Mouse (Mus musculus) forebrain, embryonic 15.5 days (tissue): ENCODE results near the gene Sft2d2. TPM values are rescaled to one million over a fixed set of nuclear protein-coding genes. Genes with fewer than 3 reads are reported as not detected.

ENCODE experiments used
- ATAC-seq: fragments of 200-750 bp; cut with Nextera tagmentation; replicated peaks from 2 replicates; pipeline ENCODE4 v1.8.0; 2017; ENCODE audit warnings: mild to moderate bottlenecking, moderate TSS enrichment, moderate library complexity
- H3K27ac ChIP-seq: fragments of 300-500 bp; sonication (generic); replicated peaks from 2 replicates; pipeline ENCODE4 v1.5.1; 2015; ENCODE audit warnings: mild to moderate bottlenecking, inconsistent platforms
- H3K27me3 ChIP-seq: fragments of 300-500 bp; sonication (generic); 2 replicates; pipeline ENCODE4 v1.6.1; 2015; ENCODE audit warnings: inconsistent platforms
- H3K36me3 ChIP-seq: fragments of 300-500 bp; sonication (generic); 2 replicates; pipeline ENCODE4 v1.6.1; 2015; ENCODE audit warnings: mild to moderate bottlenecking, inconsistent platforms
- H3K4me1 ChIP-seq: fragments of 300-500 bp; sonication (generic); 2 replicates; pipeline ENCODE4 v1.6.1; 2015; ENCODE audit warnings: inconsistent platforms
- H3K4me2 ChIP-seq: fragments of 300-500 bp; sonication (generic); replicated peaks from 2 replicates; pipeline ENCODE4 v1.6.1; 2015; ENCODE audit warnings: mild to moderate bottlenecking, inconsistent platforms
- H3K4me3 ChIP-seq: fragments of 300-500 bp; sonication (generic); 2 replicates; pipeline ENCODE4 v1.5.1; 2015; ENCODE audit warnings: mild to moderate bottlenecking, inconsistent platforms
- H3K9ac ChIP-seq: fragments of 300-500 bp; sonication (generic); replicated peaks from 2 replicates; pipeline ENCODE4 v1.6.1; 2015; ENCODE audit warnings: mild to moderate bottlenecking, inconsistent platforms
- H3K9me3 ChIP-seq: fragments of 300-500 bp; sonication (generic); 2 replicates; pipeline ENCODE4 v1.6.1; 2016; ENCODE audit warnings: inconsistent platforms
- WGBS: fragments of 180-500 bp; shearing (Covaris S2); methylation state at CpG from one replicate; pipeline ENCODE4 v1.1.7; 2015; ENCODE audit warnings: mixed read lengths; 5-methylcytosine and 5-hydroxymethylcytosine counted together
- polyA plus RNA-seq: library from polyadenylated mRNA; unstranded; fragments of >200 nt; fragmentation: Nextera tagmentation; extraction: Ambion mirVana; gene quantifications from 2 replicates; pipeline ENCODE4 v1.2.1, GENCODE M21; 2015

The Sft2d2 gene
- polyA plus RNA-seq, 1 experiment from 2014 or later, result 5.4 TPM

DNA sequence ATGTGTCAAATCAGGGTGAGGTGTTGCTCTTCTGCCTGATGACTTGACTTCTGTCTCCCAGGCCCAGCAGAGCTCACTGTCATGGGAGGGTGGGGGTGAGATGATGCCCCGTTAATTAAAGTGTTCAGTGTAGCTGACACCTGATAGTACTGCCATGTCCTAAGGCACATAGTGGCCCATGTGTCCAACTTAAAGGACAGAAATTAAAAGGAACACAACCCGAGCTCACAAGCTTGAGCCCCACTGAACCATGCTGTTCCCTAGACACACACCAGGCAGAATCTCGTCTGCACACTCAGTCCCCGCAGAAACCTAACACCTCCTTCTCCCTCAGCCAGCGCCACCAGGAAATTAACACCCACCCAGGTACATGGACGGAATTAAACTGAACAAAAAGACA lies 29.3 kb downstream of the Sft2d2 start:
- Histone ChIP-seq H3K9ac (no peak overlapping the region), H3K9me3 (no peaks in the 10 kb centered on the region), H3K4me2 (no peak overlapping the region), H3K4me3 (no peak overlapping the region), H3K27me3 (no peaks in the 10 kb centered on the region), H3K27ac (no peak overlapping the region), H3K4me1 (peaks cover 2% of the 10 kb centered on the region; the same call in 1 of the 2 replicates), H3K36me3 (no peaks in the 10 kb centered on the region)
- no peak for ATAC-seq
- WGBS, result 71% methylated on average over 6 of the region's 6 CpGs

DNA sequence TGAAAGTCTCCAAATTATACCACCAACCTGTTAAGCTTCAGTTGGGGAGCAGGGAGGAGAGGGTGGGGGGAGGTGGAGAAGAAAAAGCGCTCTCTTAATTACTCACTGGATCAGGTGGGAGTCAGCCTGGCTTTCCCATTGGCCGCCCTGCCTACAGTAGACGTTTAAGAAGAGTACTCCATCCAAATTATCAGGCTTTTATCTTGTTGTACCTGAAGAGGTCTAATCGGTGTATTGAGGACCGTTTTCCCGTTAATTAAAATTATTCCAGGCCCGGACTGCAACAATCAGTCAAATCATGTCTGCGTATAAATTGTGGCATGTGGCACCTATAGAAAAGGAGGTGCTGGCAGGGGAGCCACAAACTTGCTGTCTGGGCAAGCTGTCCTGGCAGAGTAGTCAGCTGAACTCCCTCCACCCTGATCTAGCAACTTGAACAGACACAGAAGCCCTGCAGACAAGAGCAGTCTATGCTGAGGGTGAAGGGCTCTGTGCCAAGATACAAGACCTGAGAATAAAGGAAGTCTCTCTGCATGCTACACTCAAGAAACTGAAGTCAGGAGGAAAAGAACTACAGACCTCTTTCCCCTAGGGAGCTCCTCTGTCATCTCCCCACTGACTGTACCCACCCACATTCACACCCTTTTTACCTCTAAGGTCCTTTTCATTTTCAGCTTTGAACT lies 33.4 kb downstream of the Sft2d2 start, which contains the start of gene Tbx19:
Gene Tbx19, minus strand, starts transcription at position 51 of the 683 bp plus-strand sequence.
- ATAC-seq, result no peak
- H3K9me3 ChIP-seq, result no peaks in the 10 kb centered on the region
- H3K36me3 ChIP-seq, result no peaks in the 10 kb centered on the region
- H3K4me1 ChIP-seq, result peaks cover 2% of the 10 kb centered on the region; the same call in 1 of the 2 replicates
- H3K27me3 ChIP-seq, result no peaks in the 10 kb centered on the region
- H3K27ac ChIP-seq, result no peak within 1 kb of the TSS
- H3K4me3 ChIP-seq, result no peak within 1 kb of the TSS
- no peak within 1 kb of the TSS for H3K4me2 ChIP-seq
- H3K9ac ChIP-seq, result no peak within 1 kb of the TSS
- 54% methylated on average over 8 of the region's 8 CpGs for WGBS

DNA sequence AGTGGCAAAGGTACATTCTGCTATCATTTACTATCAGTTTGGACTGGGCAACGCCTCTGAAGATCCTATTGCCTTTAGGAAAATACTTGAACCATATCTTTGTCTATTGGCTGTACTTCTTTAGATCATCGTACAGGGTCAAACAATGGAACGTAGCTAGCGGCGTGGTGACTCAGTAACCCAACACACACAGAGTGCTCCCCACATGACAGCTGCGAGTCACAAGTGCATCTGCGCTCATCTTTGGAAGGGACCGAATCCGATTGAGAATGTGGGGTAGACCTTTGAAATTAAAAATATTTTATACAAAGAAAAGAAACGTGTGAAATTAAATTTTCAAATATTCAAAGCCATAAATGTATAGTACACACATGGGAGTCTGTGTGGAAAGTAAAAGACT lies 35.4 kb downstream of the Sft2d2 start:
- H3K4me2 ChIP-seq, result no peak overlapping the region
- H3K9ac ChIP-seq, result no peak overlapping the region
- no peak for ATAC-seq
- H3K27me3 ChIP-seq, result no peaks in the 10 kb centered on the region
- H3K36me3 ChIP-seq, result no peaks in the 10 kb centered on the region
- H3K9me3 ChIP-seq, result no peaks in the 10 kb centered on the region
- WGBS, result 81% methylated on average over 10 of the region's 10 CpGs
- peaks cover 2% of the 10 kb centered on the region; the same call in 1 of the 2 replicates for H3K4me1 ChIP-seq
- H3K4me3 ChIP-seq, result no peak overlapping the region
- H3K27ac ChIP-seq, result no peak overlapping the region

DNA sequence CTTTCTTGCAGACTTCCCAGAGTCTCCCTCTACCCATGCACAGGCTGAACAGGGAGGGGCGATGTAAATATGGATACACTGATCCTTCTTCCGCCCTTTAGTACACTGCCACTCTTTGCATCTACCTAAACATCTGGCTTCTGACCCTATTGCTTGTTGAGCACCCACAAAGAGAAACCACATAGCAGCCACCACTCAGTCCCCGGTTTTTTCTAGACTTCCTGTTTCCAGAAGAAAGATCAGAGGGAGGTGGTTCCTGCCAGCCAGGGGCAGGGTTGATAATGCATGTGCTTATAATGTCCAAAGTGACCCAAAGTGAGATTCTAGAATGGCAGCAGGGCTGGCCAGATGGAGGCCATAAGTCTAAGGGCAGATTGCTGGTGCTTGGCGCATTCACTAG lies 40.1 kb downstream of the Sft2d2 start:
- 91% methylated on average over 4 of the region's 4 CpGs for WGBS
- H3K27me3 ChIP-seq, result no peaks in the 10 kb centered on the region
- no peak for ATAC-seq

DNA sequence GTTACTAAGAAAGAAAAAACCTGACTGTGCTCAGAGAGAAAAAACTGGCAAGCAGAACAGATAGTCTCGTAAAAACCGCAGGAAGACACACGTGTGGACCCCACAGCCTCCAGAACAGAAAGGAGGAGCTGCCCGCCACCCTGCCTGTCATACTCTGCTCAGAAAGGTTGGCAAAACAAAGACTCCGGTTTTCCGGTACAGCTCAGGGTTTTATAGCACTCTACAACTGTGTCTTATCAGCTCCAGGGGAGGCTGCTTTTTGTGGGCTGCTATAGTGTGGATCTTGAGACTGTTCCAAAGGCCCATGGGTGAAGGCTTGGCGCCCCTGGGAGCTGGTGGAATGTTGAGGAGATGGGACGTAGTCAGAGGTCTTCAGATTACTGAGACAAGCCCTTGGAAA lies 43.0 kb downstream of the Sft2d2 start:
- no peak for ATAC-seq
- Histone ChIP-seq H3K4me1 (no peaks in the 10 kb centered on the region), H3K4me2 (no peak overlapping the region), H3K36me3 (no peaks in the 10 kb centered on the region), H3K27ac (no peak overlapping the region), H3K9me3 (no peaks in the 10 kb centered on the region), H3K27me3 (no peaks in the 10 kb centered on the region), H3K9ac (no peak overlapping the region), H3K4me3 (no peak overlapping the region)
- WGBS, result 84% methylated on average over 8 of the region's 8 CpGs

More for the DNA sequence above, 40.1 kb downstream of the Sft2d2 start:
- H3K9ac ChIP-seq, result no peak overlapping the region
- no peak overlapping the region for H3K4me2 ChIP-seq
- no peak overlapping the region for H3K27ac ChIP-seq
- no peaks in the 10 kb centered on the region for H3K9me3 ChIP-seq
- no peak overlapping the region for H3K4me3 ChIP-seq
- H3K36me3 ChIP-seq, result no peaks in the 10 kb centered on the region
- no peaks in the 10 kb centered on the region for H3K4me1 ChIP-seq

DNA sequence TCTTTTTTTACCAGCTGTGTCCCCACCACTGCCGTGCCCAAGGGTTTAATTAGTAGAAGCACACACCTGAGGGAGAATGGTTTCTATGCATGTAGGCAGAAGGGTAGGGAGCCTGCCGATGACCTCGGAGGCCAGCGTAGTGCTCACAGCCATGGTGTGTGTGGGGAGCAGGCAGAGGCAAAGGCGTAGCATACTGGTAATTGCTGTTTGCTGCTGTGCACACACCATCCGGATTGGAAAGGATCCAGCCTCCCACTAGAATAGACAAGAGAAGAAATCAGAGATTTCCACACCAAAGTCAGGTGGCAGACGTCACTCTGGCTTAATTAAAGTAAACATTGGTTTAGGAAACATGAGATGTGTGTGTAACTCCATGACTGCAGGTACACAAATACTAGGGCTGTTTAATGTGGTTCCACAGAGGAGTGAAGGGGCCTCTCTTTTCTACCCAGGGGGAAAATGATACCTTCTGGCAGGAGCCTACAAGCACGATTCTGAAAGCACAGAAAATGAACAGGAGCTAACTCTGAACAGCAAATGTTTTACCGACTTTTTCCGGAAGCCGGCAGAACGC lies 51.8 kb downstream of the Sft2d2 start:
- 86% methylated on average over 12 of the region's 12 CpGs for WGBS
- Histone ChIP-seq H3K36me3 (no peaks in the 10 kb centered on the region), H3K4me3 (no peak overlapping the region), H3K4me1 (no peaks in the 10 kb centered on the region), H3K4me2 (no peak overlapping the region), H3K27ac (no peak overlapping the region), H3K27me3 (no peaks in the 10 kb centered on the region), H3K9ac (no peak overlapping the region), H3K9me3 (no peaks in the 10 kb centered on the region)
- ATAC-seq, result no peak

DNA sequence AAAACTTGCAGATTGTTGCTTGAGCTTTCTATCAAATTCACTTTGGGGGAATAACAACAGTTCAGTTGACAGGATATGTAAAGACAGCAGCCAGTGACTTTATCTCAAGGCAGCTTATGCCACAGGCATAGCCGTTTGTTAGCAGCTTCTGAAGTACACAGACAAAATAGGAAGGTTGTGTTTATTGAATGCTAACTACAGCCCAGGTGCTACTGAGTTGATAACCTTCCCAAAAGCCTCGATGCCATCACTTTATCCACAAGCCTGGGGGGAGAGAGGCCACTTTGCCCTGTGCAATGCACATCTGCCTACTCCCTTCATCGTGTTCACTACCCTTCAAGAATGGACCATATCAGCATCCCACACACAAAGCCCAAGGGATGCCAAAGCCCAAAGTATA lies 54.0 kb downstream of the Sft2d2 start:
- H3K36me3 ChIP-seq, result no peaks in the 10 kb centered on the region
- H3K9me3 ChIP-seq, result no peaks in the 10 kb centered on the region
- no peak for ATAC-seq
- H3K4me3 ChIP-seq, result no peak overlapping the region
- WGBS, result 80% methylated on average over 3 of the region's 3 CpGs
- H3K27me3 ChIP-seq, result no peaks in the 10 kb centered on the region
- no peak overlapping the region for H3K9ac ChIP-seq
- H3K4me1 ChIP-seq, result no peaks in the 10 kb centered on the region
- H3K27ac ChIP-seq, result no peak overlapping the region
- H3K4me2 ChIP-seq, result no peak overlapping the region

DNA sequence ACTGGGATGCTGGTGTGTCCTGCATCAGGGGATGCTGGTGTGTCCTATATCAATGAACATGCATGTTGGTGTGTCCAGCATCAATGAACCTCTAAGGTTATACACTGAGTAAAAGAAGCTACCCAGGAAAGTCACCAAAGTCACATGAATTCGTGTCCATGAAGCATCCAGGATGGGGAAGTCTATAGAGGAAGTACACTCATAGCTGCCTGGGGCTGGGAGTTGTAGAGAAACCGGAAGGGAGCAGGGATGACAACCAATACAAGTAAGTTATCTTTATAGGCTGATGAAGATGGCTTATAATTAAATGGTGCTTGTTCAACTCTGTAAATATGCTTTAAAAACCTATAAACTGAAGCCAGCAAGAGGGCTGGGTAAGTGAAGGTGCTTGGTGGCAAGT lies 60.4 kb downstream of the Sft2d2 start:
- Histone ChIP-seq H3K9ac (no peak overlapping the region), H3K27me3 (no peaks in the 10 kb centered on the region), H3K4me3 (no peak overlapping the region), H3K27ac (no peak overlapping the region), H3K36me3 (no peaks in the 10 kb centered on the region), H3K4me1 (no peaks in the 10 kb centered on the region), H3K9me3 (no peaks in the 10 kb centered on the region), H3K4me2 (no peak overlapping the region)
- ATAC-seq, result no peak
- WGBS, result 75% methylated on average over 2 of the region's 2 CpGs

DNA sequence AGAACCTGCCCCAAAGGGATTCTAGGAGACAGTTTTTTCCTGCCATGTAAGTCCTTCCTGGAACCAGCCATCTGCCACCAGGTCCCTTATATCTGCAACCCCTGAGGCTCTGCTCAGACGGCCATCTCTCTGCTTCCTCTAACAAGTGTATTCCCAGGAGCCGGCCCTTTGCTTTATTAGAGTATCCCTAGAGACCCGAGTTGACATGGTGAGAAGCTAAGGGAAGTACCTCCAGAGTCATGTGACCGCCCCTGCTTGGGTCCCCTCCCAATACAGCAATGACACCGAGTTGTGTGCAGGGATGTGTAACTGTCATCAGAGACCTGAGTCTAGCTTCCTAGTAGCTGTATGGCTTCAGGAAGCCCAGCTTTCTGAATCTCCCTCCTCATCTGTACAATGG lies 61.0 kb downstream of the Sft2d2 start:
- no peak for ATAC-seq
- Histone ChIP-seq H3K9ac (no peak overlapping the region), H3K36me3 (no peaks in the 10 kb centered on the region), H3K9me3 (no peaks in the 10 kb centered on the region), H3K27ac (no peak overlapping the region), H3K4me2 (no peak overlapping the region), H3K27me3 (no peaks in the 10 kb centered on the region), H3K4me3 (no peak overlapping the region), H3K4me1 (no peaks in the 10 kb centered on the region)
- WGBS, result 78% methylated on average over 5 of the region's 5 CpGs

DNA sequence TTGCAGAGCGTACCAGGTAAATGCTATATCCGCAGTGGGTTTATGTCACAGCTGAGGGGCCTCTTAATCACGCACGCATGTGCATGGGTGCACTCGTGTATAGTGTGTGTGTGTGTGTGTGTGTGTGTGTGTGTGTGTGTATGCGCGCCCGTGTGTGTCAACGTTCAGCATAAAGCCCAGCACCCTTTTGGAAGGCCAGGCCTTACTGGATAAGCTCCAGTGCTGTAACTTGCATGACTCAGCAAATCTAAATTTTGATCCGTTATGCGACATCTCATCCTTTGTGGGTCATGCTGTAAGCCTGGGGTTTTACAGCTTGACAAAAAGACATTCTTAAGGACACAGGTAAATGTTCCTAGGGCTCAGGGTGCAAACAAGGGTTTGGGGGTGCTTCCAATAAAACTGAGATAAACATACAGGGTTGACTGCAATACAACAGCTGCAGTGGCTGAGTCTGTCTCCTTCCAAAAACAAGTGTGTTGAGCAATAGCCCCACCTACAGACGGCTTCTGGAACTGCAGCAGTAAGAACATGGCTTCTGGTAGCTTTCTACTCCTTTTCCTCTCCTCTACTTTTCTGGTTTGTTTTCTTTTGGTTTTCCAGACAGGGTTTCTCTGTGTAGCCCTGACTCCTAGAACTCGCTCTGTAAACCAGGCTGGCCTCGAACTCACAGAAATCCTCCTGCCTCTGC lies 61.9 kb downstream of the Sft2d2 start:
- no peak overlapping the region for H3K27ac ChIP-seq
- 74% methylated on average over 14 of the region's 14 CpGs for WGBS
- no peak overlapping the region for H3K4me3 ChIP-seq
- no peaks in the 10 kb centered on the region for H3K4me1 ChIP-seq
- H3K9me3 ChIP-seq, result no peaks in the 10 kb centered on the region
- ATAC-seq, result peak; percentile 60
- H3K9ac ChIP-seq, result no peak overlapping the region
- H3K36me3 ChIP-seq, result no peaks in the 10 kb centered on the region
- no peaks in the 10 kb centered on the region for H3K27me3 ChIP-seq
- H3K4me2 ChIP-seq, result no peak overlapping the region

DNA sequence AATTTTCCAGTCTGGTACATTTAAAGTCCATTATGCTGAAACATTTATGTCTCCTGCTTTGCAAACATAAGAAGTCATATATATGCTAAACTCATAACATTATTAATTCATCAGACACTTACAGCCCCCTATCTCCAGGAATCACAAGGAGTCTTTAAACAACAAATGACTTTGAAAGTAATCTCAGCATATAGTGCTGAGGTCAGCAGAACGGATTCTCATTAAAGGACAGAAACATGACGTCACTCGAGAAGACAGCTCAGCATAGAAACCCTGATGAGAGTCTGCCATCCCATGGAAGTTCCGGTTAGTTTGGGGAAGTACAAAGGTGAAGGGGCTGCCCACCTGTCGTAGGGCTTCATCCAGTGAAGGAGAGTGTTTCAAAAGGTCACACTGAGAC lies 64.7 kb downstream of the Sft2d2 start:
- no peak for ATAC-seq
- Histone ChIP-seq H3K9me3 (no peaks in the 10 kb centered on the region), H3K27ac (no peak overlapping the region), H3K4me1 (no peaks in the 10 kb centered on the region), H3K27me3 (no peaks in the 10 kb centered on the region), H3K9ac (no peak overlapping the region), H3K4me3 (no peak overlapping the region), H3K36me3 (no peaks in the 10 kb centered on the region), H3K4me2 (no peak overlapping the region)
- WGBS, result 76% methylated on average over 5 of the region's 5 CpGs
